ENCODE assay signal across 7 mouse cellular contexts in genomic region chr3:141981613-141982432, GRCm38 (mm10).
A peak's percentile ranks its signal among the peaks of the same experiment; 100 is the strongest.
DNase-seq lines count a peak whose midpoint lies in the region; ATAC-seq and TF ChIP-seq lines count a peak whose summit lies in the region.

No protein-coding gene starts in this region.

- H3K36me3 ChIP-seq in neural tube, embryonic 12.5 days = no peaks in the 10 kb centered on the region

- no peak for DNase-seq in neural tube, embryonic 10.5 days (ENCODE audit: extremely low spot score, low spot score)
- peak; percentile 75 for DNase-seq in gastrocnemius, adult 2 months
- peak; percentile 52 to 66 for DNase-seq in kidney, postnatal 4 days
- DNase-seq in right cerebral cortex, postnatal 14 days = peak; percentile 8
- no peak for DNase-seq in natural killer cell, adult 2 months (ENCODE audit: low spot score in 2 of 2)
- DNase-seq in MN1 (ENCODE audit: low spot score) = no peak

- WGBS in neural tube, embryonic 12.5 days = 82% methylated on average over 24 of the region's 24 CpGs

- no peak overlapping the region for H3K4me2 ChIP-seq in neural tube, embryonic 12.5 days (replicated peaks)

- H3K9me3 ChIP-seq in neural tube, embryonic 12.5 days = no peaks in the 10 kb centered on the region

- H3K4me3 ChIP-seq in neural tube, embryonic 12.5 days = no peak overlapping the region
- peak overlapping the region; percentile 78 for H3K4me3 ChIP-seq in gastrocnemius, adult 2 months

- H3K4me1 ChIP-seq in neural tube, embryonic 12.5 days = no peaks in the 10 kb centered on the region

- H3K27me3 ChIP-seq in neural tube, embryonic 12.5 days (replicated peaks) = no peaks in the 10 kb centered on the region

- no peak overlapping the region for H3K27ac ChIP-seq in neural tube, embryonic 12.5 days
- peak overlapping the region; percentile 89 for H3K27ac ChIP-seq in gastrocnemius, adult 2 months

- intact Hi-C loops in gastrocnemius, adult 2 months (cut with DNase I) = loop anchor here (5.0 kb wide), 1 partner anchor 290 kb away; no protein-coding TSS in a partner anchor

- H3K9ac ChIP-seq in neural tube, embryonic 12.5 days = no peak overlapping the region

- ATAC-seq in neural tube, embryonic 12.5 days (ENCODE audit: low FRiP score, low read depth) = peak; percentile 37; the same call in 1 of the 2 replicates

- no peak for TF ChIP-seq CTCF in gastrocnemius, adult 2 months (IDR thresholded peaks at IDR 0.05)

Comparison
In these comparisons a context has a peak if more than half of its experiments do, and no peak if none do; other contexts are left out.
1. DNase-seq: peak in gastrocnemius, adult 2 months (single experiment), kidney, postnatal 4 days (2 of 2) and right cerebral cortex, postnatal 14 days (single experiment); none in neural tube, embryonic 10.5 days (single experiment), natural killer cell, adult 2 months (0 of 2) and MN1 (single experiment).